Mouse (Mus musculus) cortical plate, adult 2 months (tissue): ENCODE results near the gene Pcdh10.

Source experiments
- CTCF ChIP-seq: fragments of 200-500 bp; IDR thresholded peaks from 2 replicates; pipeline ENCODE4 v1.5.1; 2011; ENCODE audit warnings: mild to moderate bottlenecking, control low read depth, low read length; ENCODE audit not compliant: insufficient read depth; ENCODE audit errors: extremely low read depth
- POLR2A ChIP-seq: fragments of 200-500 bp; IDR thresholded peaks from 2 replicates; pipeline ENCODE4 v1.6.1; 2011; ENCODE audit warnings: mild to moderate bottlenecking, low read length, control low read depth; ENCODE audit not compliant: insufficient read depth; ENCODE audit errors: extremely low read depth

- no peak for TF ChIP-seq CTCF
- TF ChIP-seq POLR2A, result no peak
Measured at GRCm38 (mm10) chr3:45382032-45382755, 4.0 kb downstream of the Pcdh10 start.
